Mouse (Mus musculus) urinary bladder, postnatal 10 days (tissue): ENCODE measurements at regions not wholly inside any gene's neighbourhood (a gene's known extent, or its start where the extent isn't known, plus 50 kb on each side); places are given as distances from the start of the nearest gene placed in this dataset.

Source experiments
- DNase-seq: peaks from one replicate; pipeline ENCODE4 v3.0.0; 2022; ENCODE audit warnings: low spot score

GRCm38 (mm10) chr10:66911261-66911911, 184.5 kb upstream of the Jmjd1c start:
- DNase-seq, result no peak

GRCm38 (mm10) chr10:66912440-66912839, 183.5 kb upstream of the Jmjd1c start:
- DNase-seq, result no peak

DNA sequence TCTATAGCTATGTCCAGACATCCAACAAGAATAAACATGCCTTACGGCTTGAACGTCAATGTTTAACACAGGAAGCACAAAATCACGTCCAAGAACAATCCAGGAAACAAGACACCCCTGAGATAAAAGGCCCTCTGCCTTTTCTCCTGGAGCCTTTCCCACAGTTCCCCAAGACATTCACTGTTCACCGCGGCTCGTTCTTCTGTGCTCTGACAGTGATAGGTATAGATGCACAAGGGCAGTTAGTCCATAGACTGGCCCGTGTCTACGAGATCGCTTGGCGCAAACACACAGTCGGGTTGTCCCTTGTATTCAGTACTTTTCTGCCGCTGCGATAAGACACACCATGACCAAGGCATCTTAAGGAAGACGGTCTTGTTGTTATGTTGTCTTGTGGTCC, 182.7 kb upstream of the Jmjd1c start:
- no peak for DNase-seq

DNA sequence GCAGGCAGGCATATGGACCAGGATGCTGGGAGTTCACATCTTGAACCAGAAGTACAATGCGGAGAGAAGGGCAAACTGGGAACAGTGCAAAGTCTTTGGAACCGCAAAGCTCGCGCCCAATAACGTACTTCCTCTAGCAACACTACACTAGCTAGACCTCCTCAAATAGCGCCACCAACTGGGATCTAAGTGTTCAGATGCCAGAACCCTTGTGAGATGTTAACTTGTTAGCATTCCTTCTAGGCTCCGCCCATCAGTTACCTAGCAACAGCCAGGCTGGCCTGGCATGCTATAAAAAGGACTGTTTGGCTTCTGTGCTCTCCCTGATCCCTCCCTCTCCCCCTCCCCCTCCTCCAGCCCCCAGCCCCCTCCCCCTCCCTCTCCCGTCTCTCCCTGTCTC, 182.3 kb upstream of the Jmjd1c start:
- DNase-seq, result no peak

DNA sequence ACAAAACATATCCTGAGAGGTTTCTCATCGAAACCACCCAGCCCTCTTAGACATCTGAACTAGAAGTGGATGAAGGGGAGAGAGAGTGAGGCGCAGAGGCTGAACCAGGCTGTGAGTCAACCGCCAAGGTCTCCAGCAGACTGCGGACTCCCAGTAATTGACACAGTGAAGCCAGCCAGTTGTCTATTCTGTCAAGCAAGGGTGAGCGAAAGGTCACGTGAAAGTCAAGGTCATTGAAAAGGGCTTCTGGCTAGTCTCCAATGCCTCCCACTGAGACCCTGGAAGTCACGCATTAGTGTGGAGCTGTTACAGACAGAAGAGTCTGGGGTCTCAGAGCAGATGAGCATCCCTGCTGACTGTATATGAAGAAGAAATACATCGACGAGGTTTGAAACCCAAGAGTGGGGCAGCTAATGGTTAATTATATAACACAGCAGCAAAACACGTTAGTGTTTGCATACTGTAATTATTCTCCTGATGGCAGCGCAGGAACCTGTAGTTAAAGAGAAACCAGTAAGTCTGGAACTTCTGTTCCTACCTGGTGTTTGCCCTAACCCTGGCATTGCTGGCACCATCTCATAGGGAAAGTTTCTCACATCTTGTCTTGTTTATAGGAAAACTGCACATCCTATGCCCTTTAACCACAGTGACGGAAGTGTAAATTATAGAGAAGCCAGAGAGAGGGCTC, 181.5 kb upstream of the Jmjd1c start:
- DNase-seq, result no peak

GRCm38 (mm10) chr10:66915801-66916200, 180.1 kb upstream of the Jmjd1c start:
- DNase-seq, result no peak

GRCm38 (mm10) chr10:66917725-66918124, 178.2 kb upstream of the Jmjd1c start:
- DNase-seq, result no peak

GRCm38 (mm10) chr10:66918713-66919112, 177.2 kb upstream of the Jmjd1c start:
- DNase-seq, result no peak

- DNase-seq, result peak; percentile 59
Measured at GRCm38 (mm10) chr10:66919953-66920760, 175.8 kb upstream of the Jmjd1c start.

DNA sequence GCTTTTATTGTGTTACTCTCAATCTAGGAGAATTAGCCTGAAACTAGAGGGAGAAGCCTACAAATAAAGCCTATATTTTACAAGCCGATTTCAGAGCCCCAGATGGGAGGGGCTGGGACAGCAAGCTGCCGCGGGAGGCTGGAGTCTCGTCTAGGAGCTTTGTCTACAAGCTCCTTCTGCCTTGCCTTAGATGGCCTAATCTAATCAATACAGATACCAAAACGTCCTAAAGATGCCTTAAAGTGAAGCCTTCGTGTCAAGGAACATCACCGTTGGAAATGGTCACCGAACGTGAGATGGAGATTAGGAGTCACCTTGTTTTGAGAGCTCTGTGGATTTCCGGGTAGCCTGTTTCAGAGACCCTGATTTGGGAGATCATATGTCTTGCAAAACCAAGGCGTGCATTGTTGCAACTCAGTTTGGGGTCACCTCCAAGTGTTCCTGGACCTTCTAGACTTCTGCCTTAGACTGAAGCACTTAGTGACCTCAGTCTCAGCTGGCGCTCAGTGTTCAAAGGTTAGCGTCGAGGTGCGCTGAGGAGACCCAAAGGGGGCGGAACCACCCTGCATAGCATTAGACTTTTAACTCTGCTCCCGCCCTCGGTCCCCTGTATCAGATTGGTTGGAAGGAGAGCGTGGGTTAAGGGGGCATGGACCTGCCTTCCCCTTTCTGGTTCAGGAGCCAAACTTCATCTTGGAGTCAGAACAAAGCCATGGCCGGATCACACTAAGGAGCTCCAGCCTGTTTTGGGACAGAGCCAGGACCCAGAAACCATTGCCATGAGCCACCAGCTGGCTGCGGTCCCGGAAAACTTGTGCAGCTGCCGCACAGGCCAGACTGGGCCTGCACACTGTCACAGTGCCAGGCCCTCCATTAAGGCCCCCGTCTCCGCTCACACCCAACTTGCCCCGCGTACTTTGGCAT, 174.9 kb upstream of the Jmjd1c start:
- DNase-seq, result peak; percentile 66

DNA sequence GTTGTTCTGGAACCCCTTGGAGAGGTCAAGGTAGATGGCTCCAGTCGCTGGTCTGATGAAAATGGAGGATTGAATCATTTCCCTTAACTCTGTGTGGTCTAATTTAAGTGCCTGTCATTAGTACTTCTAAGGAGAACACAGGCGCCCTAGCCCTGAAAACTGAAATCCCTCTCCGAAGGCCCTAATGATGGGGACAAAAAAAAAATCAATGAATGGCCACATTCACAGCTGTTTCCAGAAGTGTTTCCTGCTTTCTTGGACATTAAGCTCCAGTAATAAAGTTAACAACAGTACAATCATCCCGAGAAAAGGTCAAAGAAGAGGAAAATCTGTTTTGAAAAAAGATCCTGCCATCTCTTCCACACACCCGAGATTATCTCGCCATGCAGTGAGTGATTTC, 174.1 kb upstream of the Jmjd1c start:
- no peak for DNase-seq

DNA sequence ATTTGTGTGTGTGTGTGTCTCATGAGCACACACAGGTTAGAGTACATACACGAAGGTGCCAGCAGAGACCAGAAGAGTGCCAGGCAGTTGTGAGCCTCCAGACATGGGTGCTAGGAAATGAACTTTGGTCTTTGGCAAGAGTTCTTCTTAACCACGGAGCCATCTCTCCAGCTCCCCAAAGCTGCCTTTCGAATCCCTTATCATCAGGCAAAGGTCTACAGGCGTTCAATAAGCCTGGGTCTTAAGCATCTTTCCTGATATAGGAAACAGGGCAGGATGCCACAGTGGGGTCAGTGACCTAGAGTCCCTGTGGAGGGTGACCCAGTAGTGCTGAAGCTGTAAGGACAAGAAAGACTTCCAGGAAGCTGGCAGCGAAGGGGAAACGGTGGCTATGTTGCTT, 173.6 kb upstream of the Jmjd1c start:
- DNase-seq, result no peak

GRCm38 (mm10) chr10:66923947-66924346, 172.0 kb upstream of the Jmjd1c start:
- DNase-seq, result no peak

GRCm38 (mm10) chr10:66924418-66924817, 171.5 kb upstream of the Jmjd1c start:
- DNase-seq, result no peak

- DNase-seq, result no peak
Measured at GRCm38 (mm10) chr10:66925553-66926127, 170.3 kb upstream of the Jmjd1c start.

GRCm38 (mm10) chr10:66927651-66928050, 168.3 kb upstream of the Jmjd1c start:
- DNase-seq, result no peak

DNA sequence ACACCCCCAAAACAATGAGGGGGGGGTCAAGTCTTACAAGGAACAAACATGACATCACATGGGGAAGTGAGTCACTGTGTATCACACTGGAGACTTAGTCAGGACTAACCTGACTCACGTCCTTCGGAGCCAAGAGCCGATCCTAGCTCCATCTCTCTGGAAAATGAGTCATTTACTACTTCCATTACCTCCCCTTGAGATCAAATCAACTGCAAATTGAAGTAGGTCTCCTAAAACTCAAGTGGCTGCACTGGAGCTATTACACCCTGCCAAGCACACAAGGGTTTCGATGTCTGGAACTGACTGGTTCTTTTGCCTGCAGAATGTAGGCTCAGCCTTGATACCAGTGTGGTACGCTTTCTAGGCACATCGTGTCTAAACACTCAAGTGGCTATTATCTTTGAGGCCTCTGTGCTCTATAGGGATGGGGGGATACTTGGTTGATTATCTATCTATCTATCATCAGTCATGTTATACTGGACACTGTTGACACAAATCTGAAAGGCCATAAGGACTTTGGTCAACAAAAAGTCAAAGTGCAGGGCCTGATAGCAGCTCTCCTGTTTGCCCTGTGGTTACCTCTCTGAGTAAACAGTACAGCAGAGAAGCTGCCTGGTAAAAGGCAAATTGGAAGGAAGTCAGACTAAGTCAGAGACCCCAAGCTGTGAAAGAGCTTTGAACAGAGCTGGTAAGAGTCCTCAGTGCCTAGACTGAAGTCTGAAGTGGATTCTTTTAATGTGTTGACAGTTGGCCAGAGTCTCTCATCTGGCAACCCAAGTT, 167.5 kb upstream of the Jmjd1c start:
- no peak for DNase-seq

DNA sequence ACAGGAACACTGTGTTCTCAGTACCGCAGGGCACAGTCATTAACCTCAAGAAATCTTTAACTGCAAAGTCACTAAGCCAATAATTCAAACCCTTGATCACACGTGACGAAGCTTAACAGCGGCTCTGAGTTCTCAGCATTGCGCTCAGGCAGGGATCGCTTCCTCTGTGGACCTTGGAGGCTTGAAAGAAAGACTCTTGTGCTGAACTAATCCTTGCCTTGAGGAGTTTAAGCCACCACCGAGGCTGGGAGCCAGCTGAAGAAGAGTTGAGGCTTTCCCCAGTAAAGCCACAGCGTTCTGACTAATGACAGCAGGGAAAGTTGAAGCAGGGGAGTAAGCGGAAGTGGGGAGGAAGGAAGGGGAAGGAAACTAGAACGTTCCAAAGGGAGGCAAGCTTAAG, 165.4 kb upstream of the Jmjd1c start:
- no peak for DNase-seq

DNA sequence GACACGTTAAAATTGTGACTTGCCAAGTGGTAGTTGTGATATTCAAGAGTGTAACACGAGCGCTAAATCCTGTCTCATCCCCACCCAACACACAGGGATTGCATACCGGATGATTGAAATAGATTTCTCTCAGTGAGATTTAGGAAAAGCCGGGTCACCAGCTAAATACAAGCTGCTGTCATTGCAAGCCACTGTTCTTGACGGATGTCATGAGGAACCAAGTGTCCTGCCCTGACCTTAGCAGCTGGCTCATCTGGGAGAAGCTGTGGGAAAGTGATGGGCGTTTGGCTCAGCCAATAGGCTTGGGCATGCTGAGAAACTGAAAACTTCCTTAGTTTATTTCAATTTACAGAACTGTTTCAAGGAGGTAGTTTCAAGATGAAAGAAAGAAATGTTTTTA, 164.4 kb upstream of the Jmjd1c start:
- no peak for DNase-seq

DNA sequence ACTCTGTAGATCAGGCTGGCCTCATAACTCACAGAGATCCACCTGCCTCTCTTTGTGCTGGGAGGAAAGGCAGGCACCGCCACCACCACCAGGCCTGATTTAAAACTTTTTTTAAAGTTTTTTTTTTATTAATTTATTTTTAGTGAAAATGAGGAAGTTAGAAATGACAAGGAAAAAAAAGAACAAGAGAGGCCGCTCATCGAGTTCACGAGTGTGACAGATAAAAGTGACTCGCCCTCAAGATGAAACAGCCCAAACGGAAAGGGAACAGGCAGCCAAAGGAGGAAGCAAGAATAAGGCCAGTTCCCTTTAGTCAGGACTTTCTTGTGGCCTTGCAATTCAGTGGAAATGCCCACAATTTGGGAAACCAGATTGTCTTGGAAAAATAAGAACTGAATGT, 163.4 kb upstream of the Jmjd1c start:
- DNase-seq, result no peak

DNA sequence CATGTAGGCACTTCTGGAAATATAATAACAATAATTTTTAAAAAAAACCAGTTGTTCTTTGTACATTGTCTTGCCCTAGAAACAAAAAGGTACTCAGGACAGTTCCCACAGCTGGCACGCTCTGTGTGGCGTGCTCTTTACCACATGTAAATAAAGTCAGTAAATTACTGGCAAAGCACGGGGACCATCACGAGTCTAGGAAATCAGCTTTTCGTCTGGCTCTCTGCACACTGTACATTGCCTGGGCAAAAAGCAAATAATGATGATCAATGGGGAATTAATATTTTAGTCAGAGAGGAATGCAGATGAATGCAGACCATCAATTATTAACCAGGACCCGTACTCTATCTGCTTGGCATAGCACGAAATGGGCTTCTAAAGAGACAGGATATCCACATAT, 162.2 kb upstream of the Jmjd1c start:
- no peak for DNase-seq
